Mouse (Mus musculus) heart, embryonic 12.5 days (tissue): Measurements from ENCODE around the gene Camkk2. TPM values are rescaled to one million over a fixed set of nuclear protein-coding genes. Genes with fewer than 3 reads are reported as not detected.

Experiments
- ATAC-seq: fragments of 200-750 bp; cut with Nextera tagmentation; 2 replicates; pipeline ENCODE4 v1.8.0; 2017; ENCODE audit warnings: moderate TSS enrichment, moderate library complexity; ENCODE audit not compliant: insufficient number of reproducible peaks, low FRiP score
- H3K27ac ChIP-seq: fragments of 300-500 bp; sonication (generic); 2 replicates; pipeline ENCODE4 v1.5.1; 2016; ENCODE audit warnings: mild to moderate bottlenecking, moderate library complexity; ENCODE audit not compliant: poor library complexity, severe bottlenecking
- H3K27me3 ChIP-seq: fragments of 300-500 bp; sonication (generic); replicated peaks from 2 replicates; pipeline ENCODE4 v1.6.1; 2016; ENCODE audit warnings: mild to moderate bottlenecking, moderate library complexity
- H3K36me3 ChIP-seq: fragments of 300-500 bp; sonication (generic); 2 replicates; pipeline ENCODE4 v1.6.1; 2016; ENCODE audit warnings: mild to moderate bottlenecking, moderate library complexity
- H3K4me1 ChIP-seq: fragments of 300-500 bp; sonication (generic); replicated peaks from 2 replicates; pipeline ENCODE4 v1.6.1; 2016; ENCODE audit warnings: mild to moderate bottlenecking
- H3K4me2 ChIP-seq: fragments of 300-500 bp; sonication (generic); 2 replicates; pipeline ENCODE4 v1.6.1; 2016; ENCODE audit warnings: mild to moderate bottlenecking, moderate library complexity
- H3K4me3 ChIP-seq: fragments of 300-500 bp; sonication (generic); 2 replicates; pipeline ENCODE4 v1.5.1; 2016; ENCODE audit warnings: mild to moderate bottlenecking
- H3K9ac ChIP-seq: fragments of 300-500 bp; sonication (generic); 2 replicates; pipeline ENCODE4 v1.6.1; 2016; ENCODE audit warnings: mild to moderate bottlenecking, moderate library complexity
- H3K9me3 ChIP-seq: fragments of 300-500 bp; sonication (generic); replicated peaks from 2 replicates; pipeline ENCODE4 v1.6.1; 2016; ENCODE audit warnings: mild to moderate bottlenecking, moderate library complexity
- WGBS: fragments of 180-500 bp; shearing (Covaris S2); methylation state at CpG from one replicate; pipeline ENCODE4 v1.1.7; 2016; 5-methylcytosine and 5-hydroxymethylcytosine counted together
- polyA plus RNA-seq: library from polyadenylated mRNA; unstranded; fragments of >200 nt; fragmentation: Nextera tagmentation; extraction: Ambion mirVana; gene quantifications from 2 replicates; pipeline ENCODE4 v1.2.1, GENCODE M21; 2016

The Camkk2 gene
- polyA plus RNA-seq, result 18.4 and 19.4 TPM in 2 replicates

- H3K4me2 ChIP-seq, result peak within 1 kb of the TSS; percentile 98
- H3K27ac ChIP-seq, result no peak within 1 kb of the TSS
- no peaks in the 10 kb centered on the region for H3K9me3 ChIP-seq
- WGBS, result 2% methylated on average over 59 of the region's 63 CpGs
- H3K4me1 ChIP-seq, result peaks cover 19% of the 10 kb centered on the region
- H3K27me3 ChIP-seq, result no peaks in the 10 kb centered on the region
- no peaks in the 10 kb centered on the region for H3K36me3 ChIP-seq
- H3K9ac ChIP-seq, result peak within 1 kb of the TSS; percentile 90
- ATAC-seq, result peak; percentile 71
- H3K4me3 ChIP-seq, result peak within 1 kb of the TSS; percentile 85
Observed at GRCm38 (mm10) chr5:122779277-122779834, at the start of gene Camkk2. Gene Camkk2 (minus strand): TSS chr5:122779409.

- 77% methylated on average over 8 of the region's 8 CpGs for WGBS
- Histone ChIP-seq H3K9me3 (no peaks in the 10 kb centered on the region), H3K9ac (no peak overlapping the region), H3K27me3 (no peaks in the 10 kb centered on the region), H3K4me3 (no peak overlapping the region), H3K4me2 (no peak overlapping the region), H3K4me1 (peaks cover 3% of the 10 kb centered on the region), H3K27ac (no peak overlapping the region), H3K36me3 (no peaks in the 10 kb centered on the region)
- ATAC-seq, result no peak
Observed at GRCm38 (mm10) chr5:122825099-122825498, 45.9 kb upstream of the Camkk2 start.

- Histone ChIP-seq H3K9me3 (no peaks in the 10 kb centered on the region), H3K27ac (no peak overlapping the region), H3K9ac (no peak overlapping the region), H3K4me2 (no peak overlapping the region), H3K36me3 (peaks cover 1% of the 10 kb centered on the region), H3K4me1 (peaks cover 8% of the 10 kb centered on the region), H3K4me3 (no peak overlapping the region), H3K27me3 (no peaks in the 10 kb centered on the region)
- 61% methylated on average over 6 of the region's 6 CpGs for WGBS
- ATAC-seq, result no peak
Observed at GRCm38 (mm10) chr5:122824450-122824849, 45.2 kb upstream of the Camkk2 start.

GRCm38 (mm10) chr5:122823976-122824375 lies 44.8 kb upstream of the Camkk2 start:
- Histone ChIP-seq H3K9ac (no peak overlapping the region), H3K4me3 (no peak overlapping the region), H3K27me3 (no peaks in the 10 kb centered on the region), H3K4me2 (no peak overlapping the region), H3K9me3 (no peaks in the 10 kb centered on the region), H3K4me1 (peaks cover 11% of the 10 kb centered on the region), H3K27ac (no peak overlapping the region), H3K36me3 (peaks cover 5% of the 10 kb centered on the region)
- no peak for ATAC-seq
- WGBS, result 56% methylated on average over 1 of the region's 1 CpGs

- no peak for ATAC-seq
- Histone ChIP-seq H3K4me2 (no peak overlapping the region), H3K27ac (no peak overlapping the region), H3K4me3 (no peak overlapping the region), H3K9ac (no peak overlapping the region), H3K36me3 (peaks cover 19% of the 10 kb centered on the region), H3K27me3 (no peaks in the 10 kb centered on the region), H3K9me3 (no peaks in the 10 kb centered on the region), H3K4me1 (peaks cover 11% of the 10 kb centered on the region)
- WGBS, result 85% methylated on average over 4 of the region's 4 CpGs
Observed at GRCm38 (mm10) chr5:122822441-122822840, 43.2 kb upstream of the Camkk2 start.

GRCm38 (mm10) chr5:122821524-122821885 lies 42.3 kb upstream of the Camkk2 start:
- Histone ChIP-seq H3K4me1 (peaks cover 11% of the 10 kb centered on the region), H3K27me3 (no peaks in the 10 kb centered on the region), H3K4me2 (peak overlapping the region; percentile 80), H3K9ac (peak overlapping the region; percentile 69), H3K36me3 (peaks cover 28% of the 10 kb centered on the region), H3K4me3 (peak overlapping the region; percentile 88), H3K9me3 (no peaks in the 10 kb centered on the region), H3K27ac (peak overlapping the region; percentile 70)
- under 1% methylated on average over 10 of the region's 10 CpGs for WGBS
- peak; percentile 56 for ATAC-seq

- peaks cover 32% of the 10 kb centered on the region for H3K36me3 ChIP-seq
- H3K4me3 ChIP-seq, result peak within 1 kb of the TSS; percentile 88
- peak; percentile 99 for ATAC-seq
- no peaks in the 10 kb centered on the region for H3K27me3 ChIP-seq
- H3K4me1 ChIP-seq, result peaks cover 11% of the 10 kb centered on the region
- under 1% methylated on average over 55 of the region's 55 CpGs for WGBS
- peak within 1 kb of the TSS; percentile 95 for H3K9ac ChIP-seq
- peak within 1 kb of the TSS; percentile 99 for H3K27ac ChIP-seq
- H3K9me3 ChIP-seq, result no peaks in the 10 kb centered on the region
- H3K4me2 ChIP-seq, result peak within 1 kb of the TSS; percentile 80
Observed at GRCm38 (mm10) chr5:122820777-122821523, 41.7 kb upstream of the Camkk2 start, which contains the start of gene Anapc5. Gene Anapc5 (minus strand): TSS chr5:122821339.

GRCm38 (mm10) chr5:122812699-122813098 lies 33.5 kb upstream of the Camkk2 start:
- WGBS, result 84% methylated on average over 3 of the region's 3 CpGs
- H3K9me3 ChIP-seq, result no peaks in the 10 kb centered on the region
- peaks cover 89% of the 10 kb centered on the region for H3K36me3 ChIP-seq
- no peak overlapping the region for H3K9ac ChIP-seq
- no peaks in the 10 kb centered on the region for H3K27me3 ChIP-seq
- no peaks in the 10 kb centered on the region for H3K4me1 ChIP-seq
- H3K27ac ChIP-seq, result no peak overlapping the region
- H3K4me2 ChIP-seq, result no peak overlapping the region
- no peak for ATAC-seq
- no peak overlapping the region for H3K4me3 ChIP-seq

- H3K9me3 ChIP-seq, result no peaks in the 10 kb centered on the region
- WGBS, result 87% methylated on average over 9 of the region's 9 CpGs
- ATAC-seq, result no peak
- H3K9ac ChIP-seq, result no peak overlapping the region
- H3K36me3 ChIP-seq, result peaks cover 87% of the 10 kb centered on the region
- H3K4me2 ChIP-seq, result no peak overlapping the region
- H3K27me3 ChIP-seq, result no peaks in the 10 kb centered on the region
- no peak overlapping the region for H3K27ac ChIP-seq
- H3K4me3 ChIP-seq, result no peak overlapping the region
- no peaks in the 10 kb centered on the region for H3K4me1 ChIP-seq
Observed at GRCm38 (mm10) chr5:122811364-122812079, 32.3 kb upstream of the Camkk2 start.

GRCm38 (mm10) chr5:122805503-122805902 lies 26.3 kb upstream of the Camkk2 start:
- no peaks in the 10 kb centered on the region for H3K9me3 ChIP-seq
- no peak overlapping the region for H3K4me2 ChIP-seq
- 68% methylated on average over 3 of the region's 3 CpGs for WGBS
- no peak overlapping the region for H3K27ac ChIP-seq
- peaks cover 27% of the 10 kb centered on the region for H3K4me1 ChIP-seq
- no peak for ATAC-seq
- no peak overlapping the region for H3K9ac ChIP-seq
- peaks cover 90% of the 10 kb centered on the region for H3K36me3 ChIP-seq
- no peak overlapping the region for H3K4me3 ChIP-seq
- H3K27me3 ChIP-seq, result no peaks in the 10 kb centered on the region

- WGBS, result 76% methylated on average over 9 of the region's 9 CpGs
- no peak overlapping the region for H3K4me2 ChIP-seq
- ATAC-seq, result no peak
- peak overlapping the region; percentile 71 for H3K27ac ChIP-seq
- H3K36me3 ChIP-seq, result peaks cover 91% of the 10 kb centered on the region
- no peaks in the 10 kb centered on the region for H3K27me3 ChIP-seq
- no peaks in the 10 kb centered on the region for H3K9me3 ChIP-seq
- no peak overlapping the region for H3K4me3 ChIP-seq
- peaks cover 52% of the 10 kb centered on the region for H3K4me1 ChIP-seq
- H3K9ac ChIP-seq, result no peak overlapping the region
Observed at GRCm38 (mm10) chr5:122802706-122803105, 23.5 kb upstream of the Camkk2 start.
